Mouse (Mus musculus): ENCODE results near the gene H2afy. TPM values are rescaled to one million over a fixed set of nuclear protein-coding genes. Genes with fewer than 3 reads are reported as not detected.
"Not testable (repeated sequence)": the region's sequence is repeated elsewhere in the genome, so short reads cannot be mapped to it uniquely, and the experiment has no call there.

The H2afy gene
- polyA plus RNA-seq, 1 experiment from 2014 or later: 494 TPM

DNA sequence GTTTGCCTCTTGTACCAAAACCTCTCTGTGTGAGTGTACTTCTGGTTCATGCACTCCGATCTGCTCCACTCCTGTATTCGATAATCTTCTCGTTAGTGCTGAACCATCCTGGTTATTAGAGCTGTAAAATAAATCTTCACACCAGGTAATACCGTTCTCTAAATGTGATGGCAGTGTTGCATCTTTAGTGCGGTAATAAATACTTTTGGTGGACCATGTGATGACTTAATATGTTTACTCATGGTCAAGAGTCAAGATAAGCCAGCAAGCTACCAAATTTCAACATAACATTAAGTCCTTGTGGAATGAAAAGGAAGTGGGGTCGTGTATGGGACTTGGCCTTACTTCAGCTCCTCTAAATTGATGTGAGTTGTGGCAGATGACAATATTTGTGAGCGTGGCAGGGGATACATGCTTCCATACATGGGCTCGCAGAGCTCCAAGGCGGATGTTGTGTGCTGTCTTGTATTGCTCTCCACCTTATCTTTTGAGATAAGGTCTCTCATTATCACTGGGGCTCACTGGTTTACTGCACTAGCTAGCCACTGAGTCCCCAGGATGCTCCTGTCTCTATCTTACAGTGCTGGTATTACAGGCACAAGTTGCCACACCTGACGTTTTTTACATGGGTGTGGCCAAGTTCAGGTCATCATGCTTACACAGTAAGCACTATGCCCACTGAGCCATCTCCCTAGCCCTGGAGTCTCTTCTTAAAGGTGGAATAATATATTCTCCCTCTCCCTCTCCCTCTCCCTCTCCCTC lies 96.4 kb downstream of the H2afy start:
- H3K27ac ChIP-seq: no peak overlapping the region
- no peaks in the 10 kb centered on the region for H3K9me3 ChIP-seq
- DNase-seq (ENCODE audit: low spot score): no peak
- no peaks in the 10 kb centered on the region for H3K36me3 ChIP-seq
- 85% methylated on average over 10 of the region's 10 CpGs for WGBS
- no peak overlapping the region for H3K4me3 ChIP-seq
- H3K27me3 ChIP-seq (ENCODE audit: insufficient read depth, poor library complexity, severe bottlenecking): no peaks in the 10 kb centered on the region
- no peaks in the 10 kb centered on the region for H3K4me1 ChIP-seq (replicated peaks)

DNA sequence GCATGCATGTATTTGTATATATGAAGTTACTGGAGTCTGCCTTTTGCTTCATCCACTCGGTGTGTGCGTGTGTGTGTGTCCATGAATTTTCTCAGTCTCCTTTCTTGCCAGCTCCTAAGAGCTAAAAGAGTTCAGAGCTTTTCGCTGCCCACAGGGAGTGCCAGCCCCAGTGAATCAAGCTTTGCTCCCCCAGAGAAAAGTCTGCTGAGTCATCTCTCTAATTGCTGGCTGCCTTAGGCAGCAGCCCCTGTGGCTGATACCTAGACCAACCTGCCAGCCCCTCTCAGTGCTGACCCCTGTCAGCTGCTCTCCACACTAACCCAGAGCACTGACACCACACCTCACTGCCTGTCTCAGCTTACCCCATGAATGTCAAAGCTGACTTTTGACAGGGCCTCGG lies 107.2 kb downstream of the H2afy start:
- H3K9me3 ChIP-seq: no peaks in the 10 kb centered on the region
- WGBS: 83% methylated on average over 4 of the region's 4 CpGs
- H3K27me3 ChIP-seq (ENCODE audit: insufficient read depth, poor library complexity, severe bottlenecking): no peaks in the 10 kb centered on the region
- peaks cover 5% of the 10 kb centered on the region for H3K4me1 ChIP-seq (replicated peaks)
- DNase-seq (ENCODE audit: low spot score): no peak
- no peaks in the 10 kb centered on the region for H3K36me3 ChIP-seq
- H3K4me3 ChIP-seq: no peak overlapping the region
- no peak overlapping the region for H3K27ac ChIP-seq

DNA sequence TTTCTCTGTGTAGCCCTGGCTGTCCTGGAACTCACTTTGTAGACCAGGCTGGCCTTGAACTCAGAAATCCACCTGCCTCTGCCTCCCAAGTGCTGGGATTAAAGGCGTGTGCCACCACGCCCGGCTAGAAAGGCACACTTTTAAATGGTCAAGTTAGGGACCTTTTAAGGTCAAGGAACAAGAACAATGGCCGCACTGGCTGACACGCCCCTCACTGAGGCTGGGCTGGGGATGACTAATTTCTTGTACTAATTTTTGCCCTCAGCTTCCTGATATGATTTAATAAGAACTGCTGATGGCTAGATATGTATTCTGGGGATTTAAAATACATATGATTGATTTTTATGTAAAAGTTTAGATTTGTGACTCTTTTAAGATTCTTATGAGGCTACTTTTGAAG lies 108.2 kb downstream of the H2afy start:
- H3K4me1 ChIP-seq (replicated peaks); H3K27me3 ChIP-seq (ENCODE audit: insufficient read depth, poor library complexity, severe bottlenecking); H3K9me3 ChIP-seq; H3K36me3 ChIP-seq; DNase-seq (ENCODE audit: low spot score); H3K4me3 ChIP-seq; H3K27ac ChIP-seq: not testable (repeated sequence)
- WGBS: 69% methylated on average over 5 of the region's 5 CpGs

DNA sequence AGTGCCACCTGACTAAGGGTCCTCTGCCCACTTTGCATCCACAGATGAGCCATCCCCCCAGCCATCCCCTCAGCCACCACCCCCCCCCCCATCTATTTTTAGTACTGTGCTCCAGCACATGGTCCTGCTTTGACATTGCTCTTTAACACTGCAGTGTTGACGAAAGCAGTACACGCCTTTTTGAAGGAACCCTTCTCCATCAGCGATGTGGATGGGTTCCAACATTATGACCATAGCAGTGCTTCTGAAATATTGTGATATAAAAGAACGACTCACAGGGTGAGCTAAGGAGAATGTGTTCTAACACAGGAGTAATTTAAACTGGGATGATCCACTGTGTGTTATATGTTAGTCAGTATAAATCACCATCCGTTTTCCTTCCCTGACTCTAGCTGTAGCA lies 109.5 kb downstream of the H2afy start:
- no peak for DNase-seq (ENCODE audit: low spot score)
- H3K36me3 ChIP-seq: no peaks in the 10 kb centered on the region
- no peak overlapping the region for H3K4me3 ChIP-seq
- no peaks in the 10 kb centered on the region for H3K27me3 ChIP-seq (ENCODE audit: insufficient read depth, poor library complexity, severe bottlenecking)
- WGBS: 92% methylated on average over 5 of the region's 5 CpGs
- no peaks in the 10 kb centered on the region for H3K9me3 ChIP-seq
- no peak overlapping the region for H3K27ac ChIP-seq
- peaks cover 8% of the 10 kb centered on the region for H3K4me1 ChIP-seq (replicated peaks)

DNA sequence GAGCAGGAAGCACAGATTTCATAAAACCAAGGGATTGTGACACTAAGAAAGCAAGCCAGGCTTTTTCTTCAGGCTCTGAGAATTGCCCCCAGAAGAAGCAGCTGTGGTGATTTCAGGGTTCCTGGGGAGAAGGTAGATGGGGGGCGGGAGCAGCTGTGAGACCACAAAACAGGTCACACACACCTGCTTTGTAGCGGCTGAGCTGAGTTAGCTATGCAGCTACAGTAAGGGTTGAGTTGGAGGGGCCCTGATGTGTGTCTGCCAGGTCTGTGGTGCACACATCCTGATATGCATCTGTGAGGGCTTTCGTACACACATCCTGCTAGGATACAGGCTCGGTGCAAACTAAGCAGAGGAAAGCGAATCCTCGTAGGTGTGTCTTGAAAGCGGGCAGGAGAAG lies 110.1 kb downstream of the H2afy start:
- no peak for DNase-seq (ENCODE audit: low spot score)
- Histone ChIP-seq H3K36me3 (no peaks in the 10 kb centered on the region), H3K27me3 (ENCODE audit: insufficient read depth, poor library complexity, severe bottlenecking) (no peaks in the 10 kb centered on the region), H3K4me3 (no peak overlapping the region), H3K27ac (no peak overlapping the region), H3K9me3 (no peaks in the 10 kb centered on the region), H3K4me1 (replicated peaks) (peaks cover 8% of the 10 kb centered on the region)
- WGBS: 81% methylated on average over 7 of the region's 7 CpGs

DNA sequence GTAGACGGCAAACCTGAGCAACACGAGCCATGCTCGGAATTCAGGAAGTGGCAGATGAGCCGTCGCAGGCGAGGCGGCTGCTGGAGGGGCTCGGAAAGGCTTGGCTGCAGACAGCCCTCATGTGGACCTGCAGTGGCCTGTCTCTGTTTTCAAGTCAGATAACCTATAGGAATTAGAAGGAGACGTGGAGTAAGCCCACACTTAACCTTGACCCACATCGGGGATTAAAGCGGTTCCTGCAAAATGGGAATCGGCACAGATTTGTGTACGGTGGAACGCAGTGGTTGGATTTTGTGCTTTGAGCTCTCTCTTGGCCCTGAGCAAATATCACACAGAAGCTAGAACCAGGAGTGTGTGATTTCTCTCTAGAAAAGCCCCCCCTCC lies 111.1 kb downstream of the H2afy start:
- Histone ChIP-seq H3K27me3 (ENCODE audit: insufficient read depth, poor library complexity, severe bottlenecking) (no peaks in the 10 kb centered on the region), H3K4me1 (replicated peaks) (peaks cover 8% of the 10 kb centered on the region), H3K9me3 (no peaks in the 10 kb centered on the region), H3K27ac (no peak overlapping the region), H3K36me3 (no peaks in the 10 kb centered on the region), H3K4me3 (no peak overlapping the region)
- 81% methylated on average over 14 of the region's 14 CpGs for WGBS
- DNase-seq (ENCODE audit: low spot score): no peak

DNA sequence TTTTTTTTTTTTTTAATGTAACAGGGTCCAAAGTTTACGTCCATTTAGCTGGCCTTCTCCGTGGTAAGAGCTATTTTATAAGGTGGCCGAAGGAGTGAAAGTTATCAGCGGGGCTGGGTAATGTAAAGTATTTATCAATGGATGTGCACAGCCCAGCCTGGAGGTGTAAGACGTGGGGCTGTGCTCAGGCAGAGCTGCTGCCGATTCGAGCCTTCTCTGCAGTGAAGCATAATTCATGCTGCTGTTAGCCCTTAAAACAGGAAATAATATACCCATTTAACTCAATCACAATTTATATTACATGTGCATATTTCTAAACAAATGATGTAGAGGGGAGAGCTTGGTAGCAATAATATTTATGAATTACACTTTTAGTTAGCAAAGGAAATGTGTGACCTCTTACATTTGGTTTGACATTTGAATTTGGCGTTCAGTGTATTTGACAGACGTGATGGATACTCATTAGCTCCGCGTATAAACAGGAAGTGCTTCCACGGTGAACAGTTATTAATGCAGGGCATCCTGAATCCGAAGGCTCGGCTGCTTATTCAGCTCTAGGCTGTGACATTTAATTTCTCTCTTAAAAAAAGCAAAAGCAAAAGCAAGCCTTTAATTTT lies 111.6 kb downstream of the H2afy start:
- H3K4me1 ChIP-seq (replicated peaks): peaks cover 8% of the 10 kb centered on the region
- H3K36me3 ChIP-seq: no peaks in the 10 kb centered on the region
- no peak overlapping the region for H3K27ac ChIP-seq
- H3K4me3 ChIP-seq: no peak overlapping the region
- 81% methylated on average over 14 of the region's 14 CpGs for WGBS
- no peaks in the 10 kb centered on the region for H3K27me3 ChIP-seq (ENCODE audit: insufficient read depth, poor library complexity, severe bottlenecking)
- no peak for DNase-seq (ENCODE audit: low spot score)
- no peaks in the 10 kb centered on the region for H3K9me3 ChIP-seq

Other genes with a start within 250 kb of the H2afy start
- gene Tifab, start 42.5 kb upstream of the H2afy start, polyA plus RNA-seq (2016; fragmentation: Nextera tagmentation; extraction: Ambion mirVana): 1.2 and 1.4 TPM in 2 replicates
- gene Neurog1, start 115.8 kb upstream of the H2afy start, polyA plus RNA-seq (2016; fragmentation: Nextera tagmentation; extraction: Ambion mirVana): 28.4 and 33.7 TPM in 2 replicates
- gene Cxcl14, start 160.2 kb upstream of the H2afy start, polyA plus RNA-seq (2016; fragmentation: Nextera tagmentation; extraction: Ambion mirVana): 6.1 and 12.5 TPM in 2 replicates

Data from hindbrain, embryonic 10.5 days (tissue).